ENCODE assay signal across 8 mouse cellular contexts in genomic region chr7:73558293-73559169, GRCm38 (mm10). TPM values are rescaled to one million over a fixed set of nuclear protein-coding genes. Genes with fewer than 3 reads are reported as not detected.
DNase-seq lines count a peak whose midpoint lies in the region; ATAC-seq and TF ChIP-seq lines count a peak whose summit lies in the region.

No protein-coding gene starts in this region.

- H3K4me3 ChIP-seq in bone marrow macrophage, adult 2 months (ENCODE audit: insufficient read depth, low read length) = peak overlapping the region; percentile 94
- peak overlapping the region; percentile 100 for H3K4me3 ChIP-seq in embryonic fibroblast, embryonic 13.5 days (ENCODE audit: insufficient read depth, low read length)
- peak overlapping the region; percentile 97 for H3K4me3 ChIP-seq in kidney, embryonic 14.5 days (ENCODE audit: low read length)
- H3K4me3 ChIP-seq in limb, embryonic 15.5 days = peak overlapping the region; percentile 92

- peak overlapping the region; percentile 58 for H3K4me2 ChIP-seq in kidney, embryonic 14.5 days (replicated peaks; ENCODE audit: low read depth, low read length)
- H3K4me2 ChIP-seq in limb, embryonic 15.5 days = peak overlapping the region; percentile 49

- WGBS in kidney, embryonic 14.5 days = under 1% methylated on average over 60 of the region's 60 CpGs
- WGBS in limb, embryonic 15.5 days = 3% methylated on average over 57 of the region's 60 CpGs

- H3K27me3 ChIP-seq in kidney, embryonic 14.5 days (ENCODE audit: control insufficient read depth, insufficient read depth, low read length) = no peaks in the 10 kb centered on the region
- H3K27me3 ChIP-seq in limb, embryonic 15.5 days = no peaks in the 10 kb centered on the region

- TF ChIP-seq POLR2A in bone marrow macrophage, adult 2 months (IDR thresholded peaks at IDR 0.05; ENCODE audit: borderline replicate concordance, low read depth, low read length) = no peak
- TF ChIP-seq POLR2A in embryonic fibroblast, embryonic 13.5 days (IDR thresholded peaks at IDR 0.05; ENCODE audit: low read depth, low read length) = peak; percentile 97

- peak overlapping the region; percentile 100 for H3K27ac ChIP-seq in bone marrow macrophage, adult 2 months (ENCODE audit: insufficient read depth, low read depth, low read length)
- peak overlapping the region; percentile 100 for H3K27ac ChIP-seq in embryonic fibroblast, embryonic 13.5 days (ENCODE audit: insufficient read depth, low read length)
- peak overlapping the region; percentile 98 for H3K27ac ChIP-seq in kidney, embryonic 14.5 days (ENCODE audit: low read depth, low read length)
- peak overlapping the region; percentile 100 for H3K27ac ChIP-seq in limb, embryonic 15.5 days

- no peaks in the 10 kb centered on the region for H3K36me3 ChIP-seq in kidney, embryonic 14.5 days (ENCODE audit: control insufficient read depth, insufficient read depth, low read length)
- no peaks in the 10 kb centered on the region for H3K36me3 ChIP-seq in limb, embryonic 15.5 days

- DNase-seq in A20 (ENCODE audit: low read depth, low spot score) = peak; percentile 100
- DNase-seq in heart, adult 9 months (ENCODE audit: low spot score in 2 of 2) = peak; percentile 100
- DNase-seq in monocyte, adult 2 months (ENCODE audit: low read depth in 1 of 2, low spot score in 2 of 2) = peak; percentile 97 to 99
- DNase-seq in spleen, postnatal 36 days (ENCODE audit: low spot score in 2 of 2) = peak; percentile 100

- peak; percentile 100 for ATAC-seq in kidney, embryonic 14.5 days (ENCODE audit: low FRiP score, low TSS enrichment)
- ATAC-seq in limb, embryonic 15.5 days (ENCODE audit: insufficient number of reproducible peaks, low FRiP score, low TSS enrichment, low read depth) = peak; percentile 100

- H3K4me1 ChIP-seq in bone marrow macrophage, adult 2 months (ENCODE audit: control insufficient read depth, insufficient read depth, low read length) = peaks cover 13% of the 10 kb centered on the region; the same call in 1 of the 2 replicates
- no peaks in the 10 kb centered on the region; the same call in none of the 2 replicates for H3K4me1 ChIP-seq in embryonic fibroblast, embryonic 13.5 days (ENCODE audit: control insufficient read depth, insufficient read depth, low read length)
- H3K4me1 ChIP-seq in kidney, embryonic 14.5 days (ENCODE audit: control insufficient read depth, insufficient read depth, low read length) = peaks cover 7% of the 10 kb centered on the region; the same call in 1 of the 2 replicates
- peaks cover 7% of the 10 kb centered on the region for H3K4me1 ChIP-seq in limb, embryonic 15.5 days

- H3K9me3 ChIP-seq in kidney, embryonic 14.5 days (ENCODE audit: control insufficient read depth, low read length) = no peaks in the 10 kb centered on the region
- no peaks in the 10 kb centered on the region for H3K9me3 ChIP-seq in limb, embryonic 15.5 days

- H3K9ac ChIP-seq in kidney, embryonic 14.5 days (ENCODE audit: low read depth, low read length) = peak overlapping the region; percentile 100
- peak overlapping the region; percentile 100 for H3K9ac ChIP-seq in limb, embryonic 15.5 days

- TF ChIP-seq CTCF in bone marrow macrophage, adult 2 months (IDR thresholded peaks at IDR 0.05; ENCODE audit: low read depth, low read length) = no peak
- no peak for TF ChIP-seq CTCF in embryonic fibroblast, embryonic 13.5 days (IDR thresholded peaks at IDR 0.05; ENCODE audit: borderline replicate concordance, insufficient read depth, low read length)

RNA-seq across cellular contexts. Expression of gene Chd2, which starts 16.9 kb away (rescaled TPM):
- polyA plus RNA-seq in bone marrow macrophage, adult 2 months (2012; ENCODE audit: insufficient read depth, insufficient read length, missing spikeins) = 44.4 and 47.9 TPM in 2 replicates
- polyA plus RNA-seq in embryonic fibroblast, embryonic 13.5 days (2011; ENCODE audit: insufficient read length, low read depth, missing spikeins) = 45.2 and 51.4 TPM in 2 replicates
- 43.7 and 70.9 TPM in 2 replicates for polyA plus RNA-seq in kidney, embryonic 14.5 days (2014; fragmentation: Nextera tagmentation; extraction: Ambion mirVana)
- polyA plus RNA-seq in limb, embryonic 15.5 days (2015; fragmentation: Nextera tagmentation; extraction: Ambion mirVana) = 48.6 and 51.7 TPM in 2 replicates

Comparison
In these comparisons a context has a peak if more than half of its experiments do, and no peak if none do; other contexts are left out.
1. Peak in every context shown above with its lines: DNase-seq, ATAC-seq, H3K4me3 ChIP-seq and H3K27ac ChIP-seq.